Mouse (Mus musculus): Measurements from ENCODE around the gene Smim7. TPM values are rescaled to one million over a fixed set of nuclear protein-coding genes. Genes with fewer than 3 reads are reported as not detected.

Smim7 gene
- polyA plus RNA-seq (2016; fragmentation: Nextera tagmentation; extraction: Ambion mirVana) = 126 and 127 TPM in 2 replicates

- under 1% methylated on average over 52 of the region's 52 CpGs for WGBS
- peak; percentile 98 for DNase-seq (ENCODE audit: low spot score)
- Histone ChIP-seq H3K4me3 (peak within 1 kb of the TSS; percentile 76), H3K36me3 (peaks cover 38% of the 10 kb centered on the region), H3K9me3 (replicated peaks) (no peaks in the 10 kb centered on the region), H3K27me3 (ENCODE audit: low read depth, poor library complexity, severe bottlenecking) (no peaks in the 10 kb centered on the region), H3K4me1 (peaks cover 34% of the 10 kb centered on the region), H3K27ac (replicated peaks) (peak within 1 kb of the TSS; percentile 92)
Observed at GRCm38 (mm10) chr8:72570633-72571610, at the start of gene Smim7. Smim7 (minus strand) TSS chr8:72571088.

- no peaks in the 10 kb centered on the region for H3K36me3 ChIP-seq
- H3K4me3 ChIP-seq = no peak overlapping the region
- H3K4me1 ChIP-seq = peaks cover 2% of the 10 kb centered on the region; the same call in 1 of the 2 replicates
- WGBS = 73% methylated on average over 2 of the region's 2 CpGs
- H3K27me3 ChIP-seq (ENCODE audit: low read depth, poor library complexity, severe bottlenecking) = no peaks in the 10 kb centered on the region
- no peak for DNase-seq (ENCODE audit: low spot score)
- H3K9me3 ChIP-seq (replicated peaks) = no peaks in the 10 kb centered on the region
- no peak overlapping the region for H3K27ac ChIP-seq (replicated peaks)
Observed at GRCm38 (mm10) chr8:72590198-72590597, 19.3 kb upstream of the Smim7 start.

GRCm38 (mm10) chr8:72589286-72589685 is 18.4 kb upstream of the Smim7 start:
- no peak for DNase-seq (ENCODE audit: low spot score)
- Histone ChIP-seq H3K9me3 (replicated peaks) (no peaks in the 10 kb centered on the region), H3K4me3 (no peak overlapping the region), H3K36me3 (no peaks in the 10 kb centered on the region), H3K27me3 (ENCODE audit: low read depth, poor library complexity, severe bottlenecking) (no peaks in the 10 kb centered on the region), H3K27ac (replicated peaks) (no peak overlapping the region), H3K4me1 (peaks cover 2% of the 10 kb centered on the region; the same call in 1 of the 2 replicates)
- WGBS = 79% methylated on average over 7 of the region's 7 CpGs

- Histone ChIP-seq H3K36me3 (no peaks in the 10 kb centered on the region), H3K27me3 (ENCODE audit: low read depth, poor library complexity, severe bottlenecking) (no peaks in the 10 kb centered on the region), H3K4me1 (peaks cover 2% of the 10 kb centered on the region; the same call in 1 of the 2 replicates), H3K4me3 (no peak overlapping the region), H3K9me3 (replicated peaks) (no peaks in the 10 kb centered on the region), H3K27ac (replicated peaks) (no peak overlapping the region)
- 90% methylated on average over 10 of the region's 10 CpGs for WGBS
- no peak for DNase-seq (ENCODE audit: low spot score)
Observed at GRCm38 (mm10) chr8:72588865-72589264, 18.0 kb upstream of the Smim7 start.

- no peak for DNase-seq (ENCODE audit: low spot score)
- no peak overlapping the region for H3K27ac ChIP-seq (replicated peaks)
- no peaks in the 10 kb centered on the region for H3K9me3 ChIP-seq (replicated peaks)
Observed at GRCm38 (mm10) chr8:72587806-72588205, 16.9 kb upstream of the Smim7 start.

GRCm38 (mm10) chr8:72584390-72584789 is 13.5 kb upstream of the Smim7 start:
- WGBS = 80% methylated on average over 6 of the region's 6 CpGs
- Histone ChIP-seq H3K36me3 (no peaks in the 10 kb centered on the region), H3K27me3 (ENCODE audit: low read depth, poor library complexity, severe bottlenecking) (no peaks in the 10 kb centered on the region), H3K4me3 (no peak overlapping the region), H3K4me1 (peaks cover 2% of the 10 kb centered on the region; the same call in 1 of the 2 replicates), H3K27ac (replicated peaks) (no peak overlapping the region), H3K9me3 (replicated peaks) (no peaks in the 10 kb centered on the region)
- no peak for DNase-seq (ENCODE audit: low spot score)

More at GRCm38 (mm10) chr8:72587806-72588205, 16.9 kb upstream of the Smim7 start:
- peaks cover 2% of the 10 kb centered on the region; the same call in 1 of the 2 replicates for H3K4me1 ChIP-seq
- no peaks in the 10 kb centered on the region for H3K27me3 ChIP-seq (ENCODE audit: low read depth, poor library complexity, severe bottlenecking)
- WGBS = 69% methylated on average over 6 of the region's 6 CpGs
- H3K36me3 ChIP-seq = no peaks in the 10 kb centered on the region
- H3K4me3 ChIP-seq = no peak overlapping the region

- WGBS = 88% methylated on average over 7 of the region's 7 CpGs
- H3K9me3 ChIP-seq (replicated peaks) = no peaks in the 10 kb centered on the region
- no peak for DNase-seq (ENCODE audit: low spot score)
Observed at GRCm38 (mm10) chr8:72583056-72583771, 12.3 kb upstream of the Smim7 start.

GRCm38 (mm10) chr8:72579374-72579773 is 8.5 kb upstream of the Smim7 start:
- WGBS = 80% methylated on average over 9 of the region's 9 CpGs

More at GRCm38 (mm10) chr8:72583056-72583771, 12.3 kb upstream of the Smim7 start:
- no peak overlapping the region for H3K27ac ChIP-seq (replicated peaks)
- H3K4me1 ChIP-seq = peaks cover 2% of the 10 kb centered on the region; the same call in 1 of the 2 replicates
- H3K36me3 ChIP-seq = no peaks in the 10 kb centered on the region
- H3K27me3 ChIP-seq (ENCODE audit: low read depth, poor library complexity, severe bottlenecking) = no peaks in the 10 kb centered on the region
- H3K4me3 ChIP-seq = no peak overlapping the region

GRCm38 (mm10) chr8:72577941-72578340 is 7.1 kb upstream of the Smim7 start:
- no peak for DNase-seq (ENCODE audit: low spot score)
- Histone ChIP-seq H3K27me3 (ENCODE audit: low read depth, poor library complexity, severe bottlenecking) (no peaks in the 10 kb centered on the region), H3K9me3 (replicated peaks) (no peaks in the 10 kb centered on the region), H3K4me3 (no peak overlapping the region), H3K4me1 (peaks cover 8% of the 10 kb centered on the region), H3K27ac (replicated peaks) (no peak overlapping the region), H3K36me3 (no peaks in the 10 kb centered on the region)
- 64% methylated on average over 1 of the region's 1 CpGs for WGBS

More at GRCm38 (mm10) chr8:72579374-72579773, 8.5 kb upstream of the Smim7 start:
- Histone ChIP-seq H3K9me3 (replicated peaks) (no peaks in the 10 kb centered on the region), H3K27me3 (ENCODE audit: low read depth, poor library complexity, severe bottlenecking) (no peaks in the 10 kb centered on the region), H3K4me1 (no peaks in the 10 kb centered on the region), H3K27ac (replicated peaks) (no peak overlapping the region), H3K36me3 (no peaks in the 10 kb centered on the region), H3K4me3 (no peak overlapping the region)
- DNase-seq (ENCODE audit: low spot score) = no peak

GRCm38 (mm10) chr8:72577266-72577665 is 6.4 kb upstream of the Smim7 start:
- DNase-seq (ENCODE audit: low spot score) = no peak
- H3K27ac ChIP-seq (replicated peaks) = no peak overlapping the region
- 83% methylated on average over 3 of the region's 3 CpGs for WGBS
- H3K4me1 ChIP-seq = peaks cover 15% of the 10 kb centered on the region
- H3K9me3 ChIP-seq (replicated peaks) = no peaks in the 10 kb centered on the region
- H3K36me3 ChIP-seq = no peaks in the 10 kb centered on the region
- H3K4me3 ChIP-seq = no peak overlapping the region
- no peaks in the 10 kb centered on the region for H3K27me3 ChIP-seq (ENCODE audit: low read depth, poor library complexity, severe bottlenecking)

- H3K4me1 ChIP-seq = peaks cover 20% of the 10 kb centered on the region
- 95% methylated on average over 6 of the region's 6 CpGs for WGBS
Observed at GRCm38 (mm10) chr8:72575915-72576314, 5.0 kb upstream of the Smim7 start.

GRCm38 (mm10) chr8:72573450-72573849 is 2.6 kb upstream of the Smim7 start:
- Histone ChIP-seq H3K4me3 (no peak overlapping the region), H3K27ac (replicated peaks) (no peak overlapping the region), H3K4me1 (peaks cover 34% of the 10 kb centered on the region), H3K27me3 (ENCODE audit: low read depth, poor library complexity, severe bottlenecking) (no peaks in the 10 kb centered on the region), H3K9me3 (replicated peaks) (no peaks in the 10 kb centered on the region), H3K36me3 (peaks cover 13% of the 10 kb centered on the region)
- WGBS = 83% methylated on average over 6 of the region's 6 CpGs
- DNase-seq (ENCODE audit: low spot score) = no peak

More at GRCm38 (mm10) chr8:72575915-72576314, 5.0 kb upstream of the Smim7 start:
- Histone ChIP-seq H3K4me3 (no peak overlapping the region), H3K27ac (replicated peaks) (no peak overlapping the region), H3K36me3 (no peaks in the 10 kb centered on the region), H3K9me3 (replicated peaks) (no peaks in the 10 kb centered on the region), H3K27me3 (ENCODE audit: low read depth, poor library complexity, severe bottlenecking) (no peaks in the 10 kb centered on the region)
- no peak for DNase-seq (ENCODE audit: low spot score)
